Mouse (Mus musculus): ENCODE results near the gene Vwa7.

Vwa7 gene

GRCm38 (mm10) chr17:35061299-35061698 is 44.9 kb downstream of the Vwa7 start:
- in situ Hi-C loops (cut with MboI; ENCODE audit: low sequenced_read_pairs) = no loop called here

GRCm38 (mm10) chr17:35063466-35063865 is 47.1 kb downstream of the Vwa7 start:
- in situ Hi-C loops (cut with MboI; ENCODE audit: low sequenced_read_pairs) = no loop called here

- in situ Hi-C loops (cut with MboI; ENCODE audit: low sequenced_read_pairs) = no loop called here
These were observed 48.0 kb downstream of the Vwa7 start for GRCm38 (mm10) chr17:35064378-35064877.

GRCm38 (mm10) chr17:35064951-35065947 is 48.9 kb downstream of the Vwa7 start, which contains the start of gene Ly6g6c:
Gene Ly6g6c, plus strand, starts transcription at chr17:35065388.
- in situ Hi-C loops (cut with MboI; ENCODE audit: low sequenced_read_pairs) = no loop called here

GRCm38 (mm10) chr17:35066084-35066483 is 49.7 kb downstream of the Vwa7 start, which contains the start of gene Mpig6b:
Gene Mpig6b, minus strand, starts transcription at chr17:35066184.
- in situ Hi-C loops (cut with MboI; ENCODE audit: low sequenced_read_pairs) = no loop called here

- in situ Hi-C loops (cut with MboI; ENCODE audit: low sequenced_read_pairs) = no loop called here
These were observed 52.0 kb downstream of the Vwa7 start for GRCm38 (mm10) chr17:35068213-35068914.

GRCm38 (mm10) chr17:35070556-35071229 is 54.3 kb downstream of the Vwa7 start:
- in situ Hi-C loops (cut with MboI; ENCODE audit: low sequenced_read_pairs) = no loop called here

- in situ Hi-C loops (cut with MboI; ENCODE audit: low sequenced_read_pairs) = no loop called here
These were observed 55.1 kb downstream of the Vwa7 start for GRCm38 (mm10) chr17:35071454-35071853.

- in situ Hi-C loops (cut with MboI; ENCODE audit: low sequenced_read_pairs) = no loop called here
These were observed 57.7 kb downstream of the Vwa7 start for GRCm38 (mm10) chr17:35074097-35074496.
